Mouse (Mus musculus) lung, adult 2 months (tissue): ENCODE data around the gene Gm10272.
"Not testable (repeated sequence)": the region's sequence is repeated elsewhere in the genome, so short reads cannot be mapped to it uniquely, and the experiment has no call there.

ENCODE experiments used
- CTCF ChIP-seq: fragments of 200-500 bp; IDR thresholded peaks from 2 replicates; pipeline ENCODE4 v1.5.1; 2011; ENCODE audit warnings: mild to moderate bottlenecking, low read length, control low read depth; ENCODE audit not compliant: insufficient read depth
- POLR2A ChIP-seq: fragments of 200-500 bp; IDR thresholded peaks from 2 replicates; pipeline ENCODE4 v1.6.1; 2011; ENCODE audit warnings: low read depth, mild to moderate bottlenecking, control low read depth, low read length, borderline replicate concordance; ENCODE audit errors: extremely low read depth

DNA sequence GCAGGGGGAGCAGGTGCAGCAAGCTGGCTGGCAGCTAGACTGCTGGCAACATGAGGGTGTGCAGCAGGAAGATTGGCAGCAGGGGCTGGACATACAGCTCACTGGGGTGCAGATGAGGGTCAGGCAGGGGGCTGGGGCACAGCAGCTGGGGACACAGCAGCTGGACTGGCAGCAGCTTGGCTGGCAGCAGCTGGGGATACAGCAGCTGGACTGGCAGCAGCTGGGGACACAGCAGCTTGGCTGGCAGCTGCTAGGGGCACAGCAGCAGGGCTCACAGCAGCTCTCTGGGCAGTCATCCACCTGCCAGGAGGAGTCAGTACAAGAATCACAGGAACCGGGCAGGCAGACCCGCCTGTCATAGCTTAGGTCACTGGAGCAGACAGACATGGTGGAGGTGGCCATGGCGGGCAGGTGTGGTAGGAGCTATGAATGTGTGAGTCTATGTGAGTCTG, 16.0 kb upstream of the Gm10272 start, which contains the start of gene Gm19402:
- TF ChIP-seq CTCF, POLR2A: not testable (repeated sequence)
